Mouse (Mus musculus) frontal cortex, postnatal 25 days (tissue): ENCODE results near the gene Sohlh1.

Experiments
- DNase-seq, 2 experiments: peaks; one replicate each; pipeline ENCODE4 v3.0.0; 2022; ENCODE audit warnings: low spot score in 2 of 2

The Sohlh1 gene

GRCm38 (mm10) chr2:25847226-25847625 lies at the start of gene Sohlh1:
Gene Sohlh1 (minus strand): TSS chr2:25847248.
- DNase-seq = no peak

GRCm38 (mm10) chr2:25892440-25892839 lies 45.4 kb upstream of the Sohlh1 start:
- DNase-seq = no peak

- no peak for DNase-seq
Observed at GRCm38 (mm10) chr2:25888144-25888543, 41.1 kb upstream of the Sohlh1 start.

GRCm38 (mm10) chr2:25887226-25887625 lies 40.2 kb upstream of the Sohlh1 start:
- DNase-seq = no peak

GRCm38 (mm10) chr2:25884756-25885155 lies 37.7 kb upstream of the Sohlh1 start:
- no peak for DNase-seq

- no peak for DNase-seq
Observed at GRCm38 (mm10) chr2:25882276-25882675, 35.2 kb upstream of the Sohlh1 start.

- no peak for DNase-seq
Observed at GRCm38 (mm10) chr2:25879061-25879460, 32.0 kb upstream of the Sohlh1 start.

GRCm38 (mm10) chr2:25878516-25878915 lies 31.5 kb upstream of the Sohlh1 start:
- no peak for DNase-seq

GRCm38 (mm10) chr2:25877736-25878268 lies 30.8 kb upstream of the Sohlh1 start:
- DNase-seq = no peak

GRCm38 (mm10) chr2:25877250-25877735 lies 30.2 kb upstream of the Sohlh1 start:
- no peak for DNase-seq

GRCm38 (mm10) chr2:25866656-25867055 lies 19.6 kb upstream of the Sohlh1 start:
- DNase-seq = no peak

- peak in 1 of 2 experiments; percentile 57 for DNase-seq
Observed at GRCm38 (mm10) chr2:25865412-25865811, 18.4 kb upstream of the Sohlh1 start.

- DNase-seq = no peak
Observed at GRCm38 (mm10) chr2:25864230-25864629, 17.2 kb upstream of the Sohlh1 start.

- DNase-seq = peak in 1 of 2 experiments; percentile 41
Observed at GRCm38 (mm10) chr2:25863337-25864131, 16.5 kb upstream of the Sohlh1 start, which contains the start of gene Kcnt1. Gene Kcnt1 (plus strand): TSS chr2:25863734.

GRCm38 (mm10) chr2:25862696-25863270 lies 15.7 kb upstream of the Sohlh1 start:
- no peak for DNase-seq

GRCm38 (mm10) chr2:25862038-25862437 lies 15.0 kb upstream of the Sohlh1 start:
- no peak for DNase-seq

GRCm38 (mm10) chr2:25859891-25860290 lies 12.8 kb upstream of the Sohlh1 start:
- no peak for DNase-seq

GRCm38 (mm10) chr2:25853998-25854397 lies 7.0 kb upstream of the Sohlh1 start:
- DNase-seq = no peak

- DNase-seq = peak in 1 of 2 experiments; percentile 39
Observed at GRCm38 (mm10) chr2:25852626-25853025, 5.6 kb upstream of the Sohlh1 start.

GRCm38 (mm10) chr2:25850330-25850729 lies 3.3 kb upstream of the Sohlh1 start:
- peak in 1 of 2 experiments; percentile 47 for DNase-seq

- DNase-seq = no peak
Observed at GRCm38 (mm10) chr2:25846516-25846915, 532 bp downstream of the Sohlh1 start.

GRCm38 (mm10) chr2:25844097-25844496 lies 3.0 kb downstream of the Sohlh1 start:
- no peak for DNase-seq

GRCm38 (mm10) chr2:25842758-25843157 lies 4.3 kb downstream of the Sohlh1 start:
- DNase-seq = no peak
